Mouse (Mus musculus) lung, postnatal 0 days (tissue): ENCODE data around the gene Defb29.

Source experiments
- CTCF ChIP-seq: IDR thresholded peaks from 2 replicates; pipeline ENCODE4 v1.5.1; 2016; ENCODE audit warnings: antibody characterized with exemption, mild to moderate bottlenecking
- EP300 ChIP-seq: IDR thresholded peaks from 2 replicates; pipeline ENCODE4 v1.6.1; 2016; ENCODE audit warnings: antibody characterized with exemption, mild to moderate bottlenecking, control low read depth

DNA sequence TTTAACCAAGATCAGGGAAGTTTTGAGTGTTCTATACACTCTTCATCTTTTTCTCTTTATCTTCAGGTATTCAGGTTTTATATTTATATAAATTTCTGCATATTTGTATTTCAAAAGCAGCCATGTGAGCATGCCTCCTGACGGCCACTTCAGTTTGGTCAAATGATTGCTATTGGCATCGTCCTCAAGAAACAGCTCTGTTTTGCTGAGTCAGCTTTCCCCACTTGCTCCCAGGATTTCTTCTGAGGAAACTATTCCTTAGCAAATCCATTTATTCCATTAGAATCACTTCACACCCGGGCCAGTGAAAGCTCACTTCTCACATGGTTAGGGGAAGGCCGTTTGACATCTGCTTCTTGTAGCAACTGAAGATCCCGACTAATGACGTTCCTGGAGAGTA is 41.9 kb downstream of the Defb29 start:
- TF ChIP-seq CTCF: no peak
- no peak for TF ChIP-seq EP300
